Mouse (Mus musculus) frontal cortex, adult (tissue): ENCODE measurements around the gene Clptm1.

Experiments
- ATAC-seq: cut with Nextera tagmentation; 2 replicates; pipeline ENCODE4 v1.9.2; 2017; ENCODE audit warnings: mild to moderate bottlenecking, moderate library complexity, mixed read lengths; ENCODE audit not compliant: low TSS enrichment

Gene Clptm1

DNA sequence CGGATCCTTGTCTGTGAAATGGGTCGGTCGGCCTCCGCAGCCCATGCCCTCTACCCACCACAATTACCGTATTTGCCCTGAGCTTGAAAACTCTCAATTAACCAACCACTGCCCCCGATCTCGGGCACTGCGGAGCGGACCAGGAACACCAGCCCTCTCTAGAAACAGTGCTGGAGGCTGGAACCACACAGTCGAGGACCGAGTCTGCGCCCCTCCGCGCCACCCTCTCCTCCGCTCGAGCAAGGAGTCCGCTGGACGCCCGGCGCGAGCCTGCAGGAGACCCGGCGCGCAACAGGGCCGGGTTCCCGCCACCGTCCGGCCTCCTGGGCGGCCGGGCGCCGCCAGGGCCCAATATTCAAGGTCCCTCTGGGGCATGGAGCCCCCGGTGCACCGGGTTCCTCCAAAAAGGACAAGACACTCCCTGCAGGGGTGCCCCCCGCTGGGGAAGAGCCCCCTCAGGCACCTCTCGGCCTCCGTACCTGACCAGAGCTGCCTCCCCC is 328 bp downstream of the Clptm1 start:
- ATAC-seq, result peak; percentile 17

DNA sequence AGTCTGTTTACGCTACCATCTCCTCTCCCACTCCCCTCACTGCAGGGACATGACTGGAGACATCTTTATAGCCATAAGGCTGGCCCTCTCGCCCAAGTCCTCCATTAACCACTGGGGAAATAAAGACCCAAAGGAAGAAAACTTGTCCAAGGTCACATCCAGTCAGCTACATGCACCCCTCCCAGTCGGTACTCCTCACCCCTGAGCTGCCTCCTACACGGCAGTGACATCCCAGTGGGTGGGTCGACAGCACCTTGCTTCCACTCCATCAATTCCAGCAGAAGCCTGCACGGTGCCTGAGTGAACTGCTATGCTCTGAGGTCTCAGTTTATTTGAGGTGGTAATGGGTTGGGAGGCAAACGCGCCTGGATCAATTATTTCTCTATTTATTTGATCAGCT is 893 bp downstream of the Clptm1 start:
- ATAC-seq, result no peak

DNA sequence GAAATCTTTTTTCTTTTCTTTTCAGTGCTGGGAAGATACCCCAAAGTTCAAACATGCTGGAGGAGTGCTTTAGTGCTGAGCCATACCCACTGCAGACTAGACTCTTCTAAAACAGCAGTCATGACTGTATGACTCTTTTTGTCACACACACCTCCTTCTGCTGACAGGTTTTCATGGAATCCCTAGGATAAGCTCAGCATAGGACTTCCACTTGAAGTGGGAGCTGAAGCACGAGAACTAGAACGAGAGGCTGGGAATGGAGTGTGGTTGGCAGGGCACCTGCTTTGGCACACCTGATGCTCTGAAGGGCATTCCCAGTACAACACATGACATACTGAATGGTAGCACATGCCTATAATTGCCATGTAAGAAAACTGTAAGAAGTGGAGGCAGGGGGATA is 12.2 kb downstream of the Clptm1 start:
- no peak for ATAC-seq

GRCm38 (mm10) chr7:19651063-19651786 is 13.6 kb downstream of the Clptm1 start:
- ATAC-seq, result no peak

DNA sequence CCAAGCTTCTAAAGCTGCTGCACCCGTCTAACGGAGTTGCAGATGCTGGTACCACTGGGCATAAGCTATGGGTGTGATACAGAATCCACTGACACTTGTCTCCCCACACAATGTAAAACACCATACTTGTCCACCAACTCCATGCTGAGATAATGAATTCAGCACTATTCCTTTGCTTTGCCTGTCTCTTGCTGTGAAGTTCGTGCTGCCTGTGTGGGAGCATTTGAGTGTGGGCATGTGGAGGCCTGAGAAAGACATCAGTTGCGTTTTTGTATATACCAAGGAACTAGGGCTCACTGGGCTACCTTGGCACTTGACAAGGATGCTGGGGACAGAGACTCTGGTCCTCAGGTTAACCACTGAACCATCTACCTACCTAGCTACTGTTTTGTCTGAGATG is 23.6 kb downstream of the Clptm1 start:
- ATAC-seq, result peak; percentile 90

GRCm38 (mm10) chr7:19635074-19635827 is 29.6 kb downstream of the Clptm1 start:
- ATAC-seq, result no peak

DNA sequence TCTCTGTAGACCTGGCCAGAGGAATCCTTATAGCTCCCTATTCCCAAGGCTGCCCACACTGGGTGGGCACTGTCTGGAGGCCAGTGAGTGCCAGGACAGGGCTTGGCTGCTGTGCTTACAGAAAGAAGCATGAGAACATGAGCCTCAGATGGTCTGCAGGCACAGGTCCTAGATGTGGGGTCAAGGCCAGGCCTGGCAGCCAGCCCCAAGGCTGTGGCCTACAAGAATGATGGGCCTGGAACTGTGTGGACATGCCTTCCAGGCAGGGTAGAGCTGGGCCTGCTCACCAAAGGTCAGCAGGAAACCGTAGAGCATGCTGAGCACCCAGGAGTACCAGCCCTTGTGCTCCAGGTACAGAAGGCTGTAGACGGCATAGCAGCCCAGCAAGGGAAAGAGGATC is 30.2 kb downstream of the Clptm1 start:
- no peak for ATAC-seq

DNA sequence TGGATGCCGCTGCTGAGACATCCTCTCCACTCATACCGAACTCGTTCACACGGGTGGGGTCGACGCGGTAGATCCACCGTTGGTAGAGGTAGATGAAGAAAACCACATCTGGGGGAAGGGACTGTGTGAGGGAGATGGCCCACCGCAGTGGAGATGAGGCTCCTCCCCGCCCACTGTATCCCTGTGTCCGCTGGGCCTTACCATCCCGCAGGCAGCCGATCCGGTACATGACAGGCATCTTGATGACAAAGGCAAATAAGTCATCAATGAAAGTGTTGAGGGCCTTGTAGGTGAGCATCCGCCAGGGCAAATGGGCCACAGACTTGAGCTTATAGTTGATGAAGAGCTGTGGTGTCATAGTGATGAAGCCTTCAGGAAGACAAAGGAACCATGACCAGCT is 31.0 kb downstream of the Clptm1 start:
- ATAC-seq, result no peak

DNA sequence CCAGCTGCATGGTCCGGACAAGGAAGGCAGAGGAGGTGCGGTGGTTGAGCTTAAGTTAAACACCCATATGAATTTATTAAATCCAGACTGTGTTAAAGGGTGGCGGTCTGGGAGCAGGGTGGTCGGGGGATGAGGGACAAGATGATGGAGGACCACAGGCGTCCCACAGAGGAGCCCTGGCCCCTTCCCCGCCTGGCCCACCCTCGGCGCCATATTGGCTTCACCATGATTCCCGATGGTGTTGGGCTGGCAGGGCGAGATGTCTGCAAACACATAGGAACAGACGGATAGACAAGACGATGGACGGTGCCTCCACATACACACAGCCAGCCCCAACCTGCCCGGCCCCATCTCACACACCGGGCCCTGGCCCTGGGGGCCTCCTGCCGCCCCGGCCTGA is 31.6 kb downstream of the Clptm1 start:
- ATAC-seq, result no peak

DNA sequence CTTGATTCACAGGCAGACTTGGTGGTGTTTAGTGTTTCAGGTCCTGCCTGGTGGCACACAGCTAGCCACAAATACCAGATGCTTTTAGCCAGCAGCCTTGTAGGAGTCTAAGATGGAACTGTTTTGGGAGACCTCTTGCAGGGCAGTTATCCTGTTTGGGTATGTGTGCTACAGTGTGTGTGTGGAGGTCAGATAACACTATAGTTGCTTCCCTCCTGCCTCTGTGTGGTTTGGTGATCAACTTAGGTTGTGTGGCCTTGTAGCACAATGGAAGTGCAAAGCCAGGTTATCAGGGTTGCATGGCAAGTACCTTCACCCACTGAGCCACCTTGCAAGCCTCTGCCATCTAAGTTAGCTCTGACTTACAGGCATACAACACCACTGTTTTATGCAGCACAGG is 32.1 kb downstream of the Clptm1 start:
- ATAC-seq, result no peak

GRCm38 (mm10) chr7:19632275-19632674 is 32.6 kb downstream of the Clptm1 start:
- ATAC-seq, result no peak

DNA sequence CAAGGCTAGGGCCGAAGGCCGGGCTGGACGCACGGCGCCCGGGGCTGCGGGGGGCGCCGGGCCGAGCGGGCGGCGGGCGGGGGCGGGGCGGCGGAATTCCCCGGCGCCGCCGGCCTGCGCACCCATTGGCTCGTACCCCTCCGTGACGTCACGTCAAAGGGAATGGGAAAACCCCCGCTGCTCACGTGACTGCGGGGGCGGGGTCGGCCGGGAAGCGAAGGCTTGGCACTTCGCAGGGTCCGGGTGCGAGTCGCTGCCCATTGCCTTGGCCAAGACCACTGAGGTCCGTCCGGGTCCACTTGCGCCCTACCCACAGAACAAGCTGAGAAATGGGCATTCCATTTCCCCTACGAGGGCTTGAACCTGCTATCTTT is 35.5 kb downstream of the Clptm1 start, which contains the start of gene Relb:
Gene Relb, minus strand, starts transcription at position 78 of the 374 bp plus-strand sequence.
- peak; percentile 8 for ATAC-seq

DNA sequence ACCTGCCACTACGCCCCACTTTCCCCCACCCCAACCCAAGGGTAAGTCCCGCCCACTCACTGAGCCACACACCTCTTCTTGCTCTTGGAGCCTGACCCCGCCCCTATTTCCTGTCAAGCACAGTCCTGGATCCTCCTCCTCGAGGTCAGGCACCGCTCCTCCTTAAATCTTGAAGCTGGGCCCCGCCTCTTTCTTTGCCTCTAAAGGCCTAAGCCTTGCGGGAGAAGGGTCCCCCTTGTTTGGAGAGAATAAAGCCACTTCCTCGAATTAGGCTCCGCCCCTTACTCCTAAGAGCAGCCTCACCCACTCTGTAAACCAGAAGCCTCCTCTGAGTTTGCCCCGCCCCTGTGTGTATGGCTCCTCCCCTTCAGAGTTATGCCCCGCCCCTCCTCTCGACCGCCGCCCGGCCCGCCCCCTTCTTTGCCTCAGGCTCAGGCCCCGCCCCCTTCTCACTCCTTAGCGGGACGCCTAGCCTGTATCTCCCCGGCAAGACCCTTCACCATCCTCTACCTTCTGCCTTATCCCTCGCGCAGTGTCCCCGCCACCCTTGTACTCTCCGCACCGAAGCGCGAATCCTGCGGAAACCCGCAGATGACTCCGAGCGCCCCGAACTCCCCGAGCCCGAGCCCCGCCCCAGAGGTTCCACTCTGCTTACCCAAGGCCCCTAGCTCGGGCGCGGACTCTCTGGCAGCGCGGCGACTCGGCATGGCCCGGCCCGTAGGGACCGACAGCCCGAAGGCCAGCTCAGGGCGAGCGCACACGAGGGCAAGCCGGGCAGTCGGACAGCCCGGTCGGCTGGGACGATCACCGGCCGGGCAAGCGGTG is 36.1 kb downstream of the Clptm1 start:
- ATAC-seq, result peak; percentile 59

DNA sequence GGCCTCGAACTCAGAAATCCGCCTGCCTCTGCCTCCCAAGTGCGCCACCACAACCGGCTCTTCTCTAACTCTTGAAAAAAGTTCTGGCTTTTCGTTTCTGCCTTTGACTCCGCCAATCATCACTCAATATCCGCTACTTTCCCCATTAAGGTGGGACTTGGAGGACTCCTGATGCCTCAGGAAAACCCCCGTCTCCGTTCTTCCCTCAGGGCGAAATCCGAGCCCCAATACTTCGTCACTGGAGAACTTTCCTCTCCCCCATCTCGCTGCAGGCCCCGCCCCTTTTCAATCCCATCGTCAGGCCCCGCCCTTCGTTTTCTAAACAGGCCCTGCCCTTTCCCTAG is 36.7 kb downstream of the Clptm1 start:
- no peak for ATAC-seq

DNA sequence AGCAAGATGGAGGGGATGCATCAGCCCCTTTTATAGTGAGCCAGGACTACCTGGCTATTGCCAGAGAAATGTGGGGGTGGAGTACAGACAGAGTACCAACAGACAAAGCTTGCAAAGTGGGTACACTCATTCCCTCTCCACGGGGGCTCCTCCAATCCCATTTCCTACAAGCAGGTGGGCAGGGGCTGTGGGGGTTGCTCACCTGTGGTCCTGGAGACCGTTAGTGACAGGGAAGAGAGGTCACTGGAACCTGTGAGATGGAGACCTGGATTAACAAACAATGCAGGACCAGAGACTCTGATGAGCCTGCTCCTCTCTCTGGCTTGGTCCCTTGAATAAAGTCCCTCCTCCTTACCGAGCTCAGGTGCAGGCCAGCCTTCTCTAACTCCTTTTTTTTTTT is 37.1 kb downstream of the Clptm1 start:
- ATAC-seq, result no peak

DNA sequence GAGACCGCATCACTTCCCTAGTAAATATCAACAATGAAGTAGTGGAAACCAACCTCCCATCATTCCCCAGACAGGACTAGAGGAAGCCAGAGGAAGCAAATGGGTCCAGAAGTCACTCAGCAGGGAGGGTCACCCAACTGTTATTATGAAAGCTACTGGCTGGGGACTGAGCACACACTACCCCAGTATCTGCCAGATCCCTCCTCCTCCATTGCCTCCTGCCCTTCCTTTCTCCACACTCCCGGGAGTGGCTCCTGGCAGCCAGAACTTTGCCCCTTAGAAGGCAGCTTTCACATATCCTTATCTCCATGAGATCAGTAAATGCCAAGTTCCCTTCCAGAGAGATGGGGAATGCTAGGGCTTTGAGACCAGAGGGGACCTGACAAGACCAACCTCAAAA is 41.4 kb downstream of the Clptm1 start:
- ATAC-seq, result no peak

- ATAC-seq, result no peak
Measured at GRCm38 (mm10) chr7:19622241-19622640, 42.6 kb downstream of the Clptm1 start.

GRCm38 (mm10) chr7:19620811-19621210 is 44.0 kb downstream of the Clptm1 start:
- peak; percentile 79 for ATAC-seq

DNA sequence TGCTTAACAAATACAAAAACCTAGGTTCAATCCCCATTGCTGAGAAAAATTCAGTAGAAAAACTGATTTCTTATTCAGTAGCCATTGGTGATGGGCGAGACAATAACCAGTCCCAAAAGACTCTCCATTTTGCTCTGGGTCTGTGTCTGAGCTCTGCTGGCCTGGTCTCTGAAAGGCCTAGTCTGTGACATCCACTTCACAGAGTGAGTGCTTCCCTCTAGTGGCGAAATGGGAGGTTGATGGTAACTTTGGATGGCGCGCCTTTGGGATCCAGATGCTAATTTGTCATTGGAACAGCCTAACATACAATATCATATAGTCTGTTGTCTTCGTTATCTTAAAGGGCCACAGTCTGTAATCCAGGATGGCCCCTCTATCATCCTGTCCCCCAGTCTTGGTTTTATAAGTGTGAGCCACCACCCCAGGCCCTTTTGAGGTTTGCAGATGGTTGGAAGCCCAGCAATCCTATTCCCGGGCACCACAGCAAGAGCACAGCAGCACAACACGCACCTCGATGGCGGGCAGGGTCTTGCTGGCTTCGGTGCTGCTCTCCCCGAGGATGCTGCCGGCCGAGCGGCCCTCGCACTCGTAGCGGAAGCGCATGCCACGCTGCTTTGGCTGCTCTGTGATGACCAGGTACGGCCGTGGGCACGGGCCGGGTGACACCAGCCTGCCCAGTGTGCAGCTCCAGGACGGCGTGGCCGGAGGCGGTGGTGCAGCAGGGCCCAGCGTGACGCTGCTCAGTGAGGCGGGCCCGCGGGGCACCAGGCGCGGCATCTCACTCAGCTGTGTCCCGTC is 45.6 kb downstream of the Clptm1 start:
- ATAC-seq, result peak; percentile 82

DNA sequence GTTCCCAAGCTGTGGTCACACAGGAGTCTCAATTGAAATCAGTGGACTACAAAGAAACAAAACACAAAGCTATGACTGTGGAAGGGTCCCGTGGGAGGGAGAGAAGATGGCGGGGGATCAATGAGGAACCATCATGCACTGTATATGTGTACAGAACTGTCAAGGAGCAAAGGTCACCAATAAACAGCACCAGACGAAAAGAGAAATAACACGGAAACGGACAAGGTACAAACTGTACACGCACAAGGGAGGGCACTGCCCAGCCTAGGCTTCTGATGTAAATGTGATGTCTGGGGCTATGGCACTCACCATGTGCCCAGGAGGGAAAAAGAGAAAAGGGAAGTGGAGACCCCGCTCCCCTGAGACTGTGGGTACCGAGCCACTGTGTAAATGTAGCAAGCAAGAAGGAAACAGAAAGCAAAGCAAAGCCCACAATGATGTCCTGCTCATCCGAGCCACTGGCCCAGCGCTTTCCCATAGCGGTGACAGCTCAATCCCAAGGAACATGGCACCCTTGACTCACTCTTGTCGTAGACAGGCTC is 49.7 kb downstream of the Clptm1 start:
- no peak for ATAC-seq

- ATAC-seq, result no peak
Measured at GRCm38 (mm10) chr7:19610969-19611368, 53.9 kb downstream of the Clptm1 start.
